Mouse (Mus musculus) ES-Bruce4 (cell line): ENCODE data around the gene Col4a1. TPM values are rescaled to one million over a fixed set of nuclear protein-coding genes. Genes with fewer than 3 reads are reported as not detected.

Experiments used
- H3K27ac ChIP-seq: 2 replicates; pipeline ENCODE4 v1.5.1; 2012; ENCODE audit warnings: low read length, inconsistent platforms; ENCODE audit not compliant: insufficient read depth
- H3K27me3 ChIP-seq: 2 replicates; pipeline ENCODE4 v1.6.1; 2012; ENCODE audit warnings: mild to moderate bottlenecking, low read length, inconsistent platforms; ENCODE audit not compliant: control insufficient read depth, poor library complexity, insufficient read depth, severe bottlenecking
- H3K36me3 ChIP-seq: 2 replicates; pipeline ENCODE4 v1.6.1; 2012; ENCODE audit warnings: inconsistent platforms, mild to moderate bottlenecking, low read length, moderate library complexity; ENCODE audit not compliant: control insufficient read depth, poor library complexity, insufficient read depth, severe bottlenecking
- H3K4me1 ChIP-seq: one replicate; pipeline ENCODE4 v1.8.1; 2011; ENCODE audit warnings: low read length; ENCODE audit not compliant: control insufficient read depth, insufficient read depth
- H3K4me3 ChIP-seq: 2 replicates; pipeline ENCODE4 v1.5.1; 2011; ENCODE audit warnings: low read depth, mild to moderate bottlenecking, low read length
- H3K9ac ChIP-seq: 2 replicates; pipeline ENCODE4 v1.6.1; 2012; ENCODE audit warnings: low read depth, mild to moderate bottlenecking, inconsistent platforms; ENCODE audit not compliant: poor library complexity, severe bottlenecking
- H3K9me3 ChIP-seq: replicated peaks from 2 replicates; pipeline ENCODE4 v1.6.1; 2012; ENCODE audit warnings: mild to moderate bottlenecking, low read length, inconsistent platforms; ENCODE audit not compliant: control insufficient read depth, poor library complexity, insufficient read depth, severe bottlenecking
- CTCF ChIP-seq: IDR thresholded peaks from one replicate; pipeline ENCODE4 v1.8.1; 2011; ENCODE audit warnings: low read depth, low read length
- EP300 ChIP-seq: IDR thresholded peaks from 2 replicates; pipeline ENCODE4 v1.6.1; 2011; ENCODE audit warnings: low read depth, low read length; ENCODE audit not compliant: insufficient read depth
- POLR2A ChIP-seq: IDR thresholded peaks from one replicate; pipeline ENCODE4 v1.8.1; 2011; ENCODE audit warnings: low read length; ENCODE audit not compliant: insufficient read depth
- polyA plus RNA-seq: library from polyadenylated mRNA; stranded (reverse); fragments of >200 nt; gene quantifications from 2 replicates; pipeline ENCODE4 v1.2.4, GENCODE M21; 2011; ENCODE audit warnings: low read depth; ENCODE audit not compliant: missing spikeins, insufficient read depth, insufficient read length

Gene Col4a1
- polyA plus RNA-seq, 1 experiment, result 56.3 TPM

GRCm38 (mm10) chr8:11299317-11299602 lies 13.4 kb downstream of the Col4a1 start:
- Histone ChIP-seq H3K4me1 (no peaks in the 10 kb centered on the region), H3K36me3 (no peaks in the 10 kb centered on the region), H3K27ac (no peak overlapping the region), H3K9me3 (no peaks in the 10 kb centered on the region), H3K4me3 (no peak overlapping the region), H3K27me3 (no peaks in the 10 kb centered on the region), H3K9ac (no peak overlapping the region)
- TF ChIP-seq EP300 (no peak), CTCF (no peak)

GRCm38 (mm10) chr8:11298531-11299316 lies 13.9 kb downstream of the Col4a1 start:
- no peak overlapping the region for H3K9ac ChIP-seq
- TF ChIP-seq EP300, result no peak
- no peak for TF ChIP-seq CTCF
- no peak for TF ChIP-seq POLR2A
- H3K4me3 ChIP-seq, result no peak overlapping the region
- H3K36me3 ChIP-seq, result no peaks in the 10 kb centered on the region
- no peaks in the 10 kb centered on the region for H3K9me3 ChIP-seq
- no peaks in the 10 kb centered on the region for H3K4me1 ChIP-seq
- no peaks in the 10 kb centered on the region for H3K27me3 ChIP-seq
- no peak overlapping the region for H3K27ac ChIP-seq

GRCm38 (mm10) chr8:11297141-11297838 lies 15.3 kb downstream of the Col4a1 start:
- Histone ChIP-seq H3K9me3 (no peaks in the 10 kb centered on the region), H3K36me3 (no peaks in the 10 kb centered on the region), H3K4me3 (no peak overlapping the region), H3K4me1 (no peaks in the 10 kb centered on the region), H3K27ac (no peak overlapping the region), H3K27me3 (no peaks in the 10 kb centered on the region), H3K9ac (no peak overlapping the region)
- TF ChIP-seq EP300 (no peak), POLR2A (no peak), CTCF (no peak)

- no peak overlapping the region for H3K9ac ChIP-seq
- no peaks in the 10 kb centered on the region for H3K36me3 ChIP-seq
- H3K27me3 ChIP-seq, result no peaks in the 10 kb centered on the region
- TF ChIP-seq CTCF, result no peak
- TF ChIP-seq POLR2A, result no peak
- TF ChIP-seq EP300, result no peak
- H3K27ac ChIP-seq, result no peak overlapping the region
- no peak overlapping the region for H3K4me3 ChIP-seq
- no peaks in the 10 kb centered on the region for H3K9me3 ChIP-seq
- H3K4me1 ChIP-seq, result no peaks in the 10 kb centered on the region
These were observed 16.2 kb downstream of the Col4a1 start for GRCm38 (mm10) chr8:11296282-11296943.

- Histone ChIP-seq H3K9ac (no peak overlapping the region), H3K27ac (no peak overlapping the region), H3K4me3 (no peak overlapping the region), H3K27me3 (no peaks in the 10 kb centered on the region), H3K9me3 (no peaks in the 10 kb centered on the region), H3K36me3 (no peaks in the 10 kb centered on the region), H3K4me1 (no peaks in the 10 kb centered on the region)
- TF ChIP-seq CTCF, result no peak
- TF ChIP-seq EP300, result no peak
- no peak for TF ChIP-seq POLR2A
These were observed 20.0 kb downstream of the Col4a1 start for GRCm38 (mm10) chr8:11292611-11293010.

GRCm38 (mm10) chr8:11290533-11290932 lies 22.1 kb downstream of the Col4a1 start:
- Histone ChIP-seq H3K27me3 (no peaks in the 10 kb centered on the region), H3K4me3 (no peak overlapping the region), H3K36me3 (no peaks in the 10 kb centered on the region), H3K27ac (no peak overlapping the region), H3K9me3 (no peaks in the 10 kb centered on the region), H3K4me1 (no peaks in the 10 kb centered on the region), H3K9ac (no peak overlapping the region)
- TF ChIP-seq CTCF (no peak), POLR2A (no peak), EP300 (no peak)
